Mouse (Mus musculus): ENCODE results near the gene 6820408C15Rik. TPM values are rescaled to one million over a fixed set of nuclear protein-coding genes. Genes with fewer than 3 reads are reported as not detected.

The 6820408C15Rik gene
- total RNA-seq (2023), result not detected

GRCm38 (mm10) chr2:152415287-152415686, at the start of gene 6820408C15Rik:
Gene 6820408C15Rik, plus strand, starts transcription at chr2:152415587.

GRCm38 (mm10) chr2:152376345-152376741, 39.0 kb upstream of the 6820408C15Rik start, which contains the start of gene Nrsn2:
Gene Nrsn2, minus strand, starts transcription at chr2:152376638.

GRCm38 (mm10) chr2:152397680-152398435, 17.5 kb upstream of the 6820408C15Rik start, which contains the start of gene Sox12:
Gene Sox12, minus strand, starts transcription at chr2:152398063.

GRCm38 (mm10) chr2:152414591-152415165, 709 bp upstream of the 6820408C15Rik start, which contains the start of gene Zcchc3:
Gene Zcchc3, minus strand, starts transcription at chr2:152415027.

GRCm38 (mm10) chr2:152464570-152465150, 49.3 kb downstream of the 6820408C15Rik start, which contains the start of gene Defb23:
Gene Defb23, minus strand, starts transcription at chr2:152464620.

GRCm38 (mm10) chr2:152476763-152477162, 61.4 kb downstream of the 6820408C15Rik start, which contains the start of gene Defb20:
Gene Defb20, plus strand, starts transcription at chr2:152477063.

GRCm38 (mm10) chr2:152490038-152490437, 74.7 kb downstream of the 6820408C15Rik start, which contains the start of gene Defb22:
Gene Defb22, minus strand, starts transcription at chr2:152490138.

Other genes with a start within 250 kb of the 6820408C15Rik start
- gene Csnk2a1, start 188.7 kb upstream of the 6820408C15Rik start, total RNA-seq (2023), result 104 TPM
- 56.9 TPM for gene Tbc1d20, start 121.8 kb upstream of the 6820408C15Rik start, total RNA-seq (2023)
- gene Rbck1, start 82.9 kb upstream of the 6820408C15Rik start, total RNA-seq (2023), result 231 TPM
- gene Trib3, start 71.6 kb upstream of the 6820408C15Rik start, total RNA-seq (2023), result 20.1 TPM
- not detected for gene Nrsn2, start 38.9 kb upstream of the 6820408C15Rik start, total RNA-seq (2023)
- 0.56 TPM for gene Sox12, start 17.5 kb upstream of the 6820408C15Rik start, total RNA-seq (2023)
- gene Zcchc3, start 560 bp upstream of the 6820408C15Rik start, total RNA-seq (2023), result 1.4 TPM
- not detected for gene Defb23, start 49.0 kb downstream of the 6820408C15Rik start, total RNA-seq (2023)
- not detected for gene Defb20, start 61.5 kb downstream of the 6820408C15Rik start, total RNA-seq (2023)
- gene Defb22, start 74.6 kb downstream of the 6820408C15Rik start, total RNA-seq (2023), result not detected
- gene Defb26, start 96.1 kb downstream of the 6820408C15Rik start, total RNA-seq (2023), result not detected
- gene Defb28, start 102.7 kb downstream of the 6820408C15Rik start, total RNA-seq (2023), result not detected
- not detected for gene Defb29, start 124.5 kb downstream of the 6820408C15Rik start, total RNA-seq (2023)
- gene Gm17416, start 153.8 kb downstream of the 6820408C15Rik start, total RNA-seq (2023), result not detected
- not detected for gene Defb21, start 157.2 kb downstream of the 6820408C15Rik start, total RNA-seq (2023)
- not detected for gene Defb19, start 164.7 kb downstream of the 6820408C15Rik start, total RNA-seq (2023)
- gene Defb45, start 183.8 kb downstream of the 6820408C15Rik start, total RNA-seq (2023), result not detected
- not detected for gene Defb36, start 188.7 kb downstream of the 6820408C15Rik start, total RNA-seq (2023)
- not detected for gene Defb25, start 207.5 kb downstream of the 6820408C15Rik start, total RNA-seq (2023)
- 0.35 TPM for gene Rem1, start 211.4 kb downstream of the 6820408C15Rik start, total RNA-seq (2023)